Mouse (Mus musculus) spleen, postnatal 14 days (tissue): ENCODE data around the gene Snrnp35.
"Not testable (repeated sequence)": the region's sequence is repeated elsewhere in the genome, so short reads cannot be mapped to it uniquely, and the experiment has no call there.

Source experiments
- DNase-seq, 2 experiments: peaks; one replicate each; pipeline ENCODE4 v3.0.0; 2021 to 2022; ENCODE audit warnings: low spot score in 2 of 2

The Snrnp35 gene

DNA sequence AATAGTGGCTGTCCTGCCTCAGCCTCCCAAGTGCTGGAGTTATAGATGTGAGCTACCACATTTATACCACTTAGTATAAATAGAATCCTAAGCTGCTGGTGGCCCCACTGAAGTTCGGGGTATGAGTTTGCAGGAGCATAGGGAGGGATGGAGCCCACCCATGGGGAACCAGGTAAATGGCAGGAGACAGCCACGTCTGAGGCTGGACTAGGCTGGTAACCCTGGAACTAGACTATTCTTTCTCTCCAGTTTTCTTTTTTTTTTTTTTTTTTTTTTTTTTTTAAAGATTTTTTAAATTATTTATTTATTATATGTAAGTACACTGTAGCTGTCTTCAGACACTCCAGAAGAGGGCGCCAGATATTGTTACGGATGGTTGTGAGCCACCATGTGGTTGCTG lies 17.1 kb downstream of the Snrnp35 start:
- not testable (repeated sequence) for DNase-seq

GRCm38 (mm10) chr5:124500573-124500972 lies 17.6 kb downstream of the Snrnp35 start:
- no peak for DNase-seq

DNA sequence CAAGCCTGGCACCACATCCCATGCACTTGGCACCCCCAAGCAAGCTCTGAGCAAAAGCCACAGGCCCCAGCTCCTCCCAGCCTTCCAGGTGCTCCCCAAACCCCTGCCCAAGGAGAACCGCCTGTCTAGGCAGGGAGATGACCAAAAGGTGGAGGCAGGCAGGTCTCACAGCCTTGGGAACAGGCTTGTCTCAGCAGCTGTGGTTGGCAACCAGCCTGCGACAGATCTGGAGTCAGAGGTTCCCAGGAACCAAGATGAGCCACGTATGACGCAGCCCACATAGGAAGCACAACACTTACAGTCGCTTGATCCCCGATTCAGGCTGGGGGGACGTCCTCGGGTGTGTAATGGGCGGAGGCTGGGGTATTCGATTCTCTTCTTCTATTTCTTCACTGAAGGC lies 18.6 kb downstream of the Snrnp35 start:
- DNase-seq: no peak

GRCm38 (mm10) chr5:124503742-124504141 lies 20.8 kb downstream of the Snrnp35 start:
- DNase-seq: no peak

- no peak for DNase-seq
Measured at GRCm38 (mm10) chr5:124505235-124505634, 22.3 kb downstream of the Snrnp35 start.

- no peak for DNase-seq
Measured at GRCm38 (mm10) chr5:124506731-124507359, 23.9 kb downstream of the Snrnp35 start.

- DNase-seq: no peak
Measured at GRCm38 (mm10) chr5:124509200-124509599, 26.3 kb downstream of the Snrnp35 start.

- DNase-seq: no peak
Measured at GRCm38 (mm10) chr5:124509742-124510237, 26.9 kb downstream of the Snrnp35 start.

DNA sequence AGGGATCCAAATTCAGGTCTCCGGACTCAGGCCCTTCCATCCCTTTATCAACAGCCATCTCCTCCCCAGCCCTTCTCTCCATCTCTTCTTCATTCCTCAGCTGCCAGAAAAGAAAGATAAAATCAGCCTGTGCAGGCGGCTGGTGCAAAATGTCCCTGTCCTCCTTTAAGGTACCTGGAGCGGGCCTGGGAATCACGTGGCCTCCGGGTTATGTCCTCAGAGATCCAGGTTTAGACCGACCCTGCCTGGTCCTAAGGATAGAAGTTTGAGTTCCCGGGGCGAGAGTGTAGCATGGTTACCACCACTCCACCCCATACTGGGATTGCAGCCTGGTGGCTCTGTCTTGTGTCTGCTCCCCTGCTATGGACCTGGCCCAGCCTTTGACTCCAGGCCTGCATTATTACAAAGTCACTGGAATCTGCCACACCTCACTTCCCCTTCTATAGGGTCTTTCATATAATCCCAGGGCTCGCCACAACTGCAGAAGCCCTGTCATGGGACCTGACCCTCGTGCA lies 27.7 kb downstream of the Snrnp35 start:
- no peak for DNase-seq

- DNase-seq: no peak
Measured at GRCm38 (mm10) chr5:124515789-124516188, 32.9 kb downstream of the Snrnp35 start.

GRCm38 (mm10) chr5:124518648-124519047 lies 35.7 kb downstream of the Snrnp35 start:
- DNase-seq: no peak

- no peak for DNase-seq
Measured at GRCm38 (mm10) chr5:124521588-124521987, 38.7 kb downstream of the Snrnp35 start.

GRCm38 (mm10) chr5:124523032-124523431 lies 40.1 kb downstream of the Snrnp35 start:
- DNase-seq: no peak

GRCm38 (mm10) chr5:124524943-124525342 lies 42.0 kb downstream of the Snrnp35 start:
- no peak for DNase-seq

- no peak for DNase-seq
Measured at GRCm38 (mm10) chr5:124528351-124528750, 45.4 kb downstream of the Snrnp35 start.

- DNase-seq: no peak
Measured at GRCm38 (mm10) chr5:124528791-124529190, 45.9 kb downstream of the Snrnp35 start.

- no peak for DNase-seq
Measured at GRCm38 (mm10) chr5:124529191-124529651, 46.3 kb downstream of the Snrnp35 start.

DNA sequence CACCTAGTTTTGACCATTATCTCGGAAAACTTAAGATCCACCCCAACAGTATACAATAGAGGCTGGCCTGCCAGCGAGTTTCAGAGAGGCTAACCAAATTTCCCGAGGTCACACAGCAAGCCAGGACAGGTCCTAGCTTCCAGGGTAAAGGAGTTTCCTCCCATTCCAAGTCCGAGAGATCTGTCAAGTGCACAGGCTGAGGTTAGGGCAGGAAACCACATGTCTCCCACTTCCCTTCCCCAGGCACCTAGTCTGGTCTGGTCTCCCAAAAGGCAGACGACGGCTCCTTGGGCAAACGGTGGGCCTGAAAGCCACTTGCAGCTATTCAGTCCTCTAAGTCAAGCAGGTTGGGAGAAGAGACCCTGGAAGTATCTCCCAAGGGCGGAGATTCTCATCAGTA lies 46.8 kb downstream of the Snrnp35 start:
- no peak for DNase-seq

GRCm38 (mm10) chr5:124530655-124531582 lies 48.0 kb downstream of the Snrnp35 start, which contains the start of gene Rilpl1:
Gene Rilpl1 (minus strand): TSS chr5:124531391.
- DNase-seq: peak in 1 of 2 experiments; percentile 50

DNA sequence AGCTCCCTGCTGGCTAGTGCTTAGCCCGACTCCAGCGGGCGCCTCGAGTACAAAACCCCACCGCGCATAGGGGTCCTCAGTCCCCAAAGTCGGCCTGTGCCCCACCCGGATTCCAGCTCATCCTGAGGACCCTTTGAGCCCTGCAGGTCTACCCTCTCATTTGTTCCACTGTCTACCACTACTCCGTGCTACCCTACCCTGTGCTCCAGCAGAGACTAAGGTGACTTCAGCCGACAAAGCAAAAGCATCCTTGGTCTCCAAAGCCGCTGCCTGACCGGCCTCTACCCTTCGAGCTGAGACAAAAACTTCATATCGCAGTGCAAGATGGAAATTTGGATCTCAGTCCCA lies 48.6 kb downstream of the Snrnp35 start:
- no peak for DNase-seq

GRCm38 (mm10) chr5:124532451-124532850 lies 49.5 kb downstream of the Snrnp35 start:
- DNase-seq: no peak

GRCm38 (mm10) chr5:124535016-124535415 lies 52.1 kb downstream of the Snrnp35 start:
- DNase-seq: no peak
